Mouse (Mus musculus) thymus, postnatal 0 days (tissue): ENCODE measurements around the gene Ppp1r16b. TPM values are rescaled to one million over a fixed set of nuclear protein-coding genes. Genes with fewer than 3 reads are reported as not detected.
A peak's percentile ranks its signal among the peaks of the same experiment; 100 is the strongest.
"Not testable (repeated sequence)": the region's sequence is repeated elsewhere in the genome, so short reads cannot be mapped to it uniquely, and the experiment has no call there.

Experiments used
- DNase-seq: peaks from one replicate; pipeline ENCODE4 v3.0.0-alpha.2; 2015; ENCODE audit warnings: low spot score
- polyA plus RNA-seq: library from polyadenylated mRNA; unstranded; fragments of >200 nt; fragmentation: Nextera tagmentation; extraction: Ambion mirVana; gene quantifications from 2 replicates; pipeline ENCODE4 v1.2.1, GENCODE M21; 2015

Gene Ppp1r16b
- polyA plus RNA-seq, 1 experiment from 2014 or later: 58.3 TPM

DNA sequence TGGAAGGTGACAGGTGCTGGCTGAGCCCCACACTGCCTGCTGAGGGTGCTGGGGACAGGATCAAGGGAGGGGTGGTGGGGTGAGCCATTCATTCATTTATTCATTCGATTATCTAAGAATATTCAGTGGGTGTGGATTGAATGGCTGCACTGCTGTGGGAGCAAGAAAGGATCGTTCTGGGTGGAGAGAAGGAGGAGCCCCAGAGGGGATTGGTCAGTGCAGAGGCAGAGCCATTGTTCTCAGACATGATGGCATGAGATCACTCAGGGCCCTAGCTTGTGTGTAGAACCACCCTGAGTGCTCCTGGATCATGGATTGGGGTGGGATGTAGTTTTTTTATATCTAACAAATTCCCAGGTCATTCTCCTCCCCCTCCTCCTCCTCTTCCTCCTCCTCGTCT is 56.3 kb downstream of the Ppp1r16b start:
- DNase-seq: no peak

DNA sequence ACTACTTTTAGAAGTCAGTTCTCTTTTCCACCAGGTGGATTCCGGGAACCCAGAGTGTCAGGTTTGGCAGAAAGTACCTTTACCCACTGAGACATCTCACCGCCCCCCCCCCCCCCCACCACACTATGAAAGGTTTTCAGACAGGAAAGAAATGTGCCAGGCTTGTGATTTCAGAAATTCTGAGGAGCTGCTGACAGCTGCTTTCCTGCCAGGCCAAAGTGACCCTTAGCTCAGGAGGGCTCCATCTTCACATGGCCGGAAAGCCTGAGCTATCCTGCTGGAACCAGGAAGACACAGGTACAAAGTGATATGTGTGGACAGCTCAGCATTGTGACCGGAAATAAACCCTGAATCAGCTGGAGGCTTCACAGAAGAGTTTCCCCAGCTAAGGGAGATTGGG is 56.9 kb downstream of the Ppp1r16b start:
- peak; percentile 30 for DNase-seq

DNA sequence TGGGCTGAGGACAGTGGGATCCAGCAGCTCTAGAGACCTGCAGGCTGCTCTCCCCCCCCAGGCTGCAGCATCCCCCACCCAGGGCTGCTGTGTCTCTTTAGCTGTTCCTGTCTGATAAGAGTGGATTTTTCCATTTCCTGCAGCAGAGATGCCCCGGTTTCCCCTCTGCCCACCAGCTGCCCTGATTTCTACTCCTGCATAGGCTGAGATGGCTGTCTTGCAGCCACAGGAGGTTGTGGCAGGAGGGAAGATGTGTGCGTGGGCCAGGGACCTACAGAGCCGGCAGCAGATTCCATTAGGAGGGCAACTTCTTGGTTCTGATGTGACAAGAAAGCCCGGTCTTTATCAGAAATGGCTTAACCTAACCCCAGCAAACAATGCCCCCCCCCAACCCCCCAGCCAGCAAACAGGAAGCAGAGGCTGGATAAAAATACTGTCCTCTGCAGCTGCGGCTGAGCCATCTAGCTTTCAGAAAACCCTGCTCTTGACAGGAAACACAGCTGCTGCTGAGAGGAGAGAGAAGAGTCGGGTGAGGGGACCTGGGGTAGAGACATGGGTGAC is 57.9 kb downstream of the Ppp1r16b start:
- DNase-seq: peak; percentile 90

DNA sequence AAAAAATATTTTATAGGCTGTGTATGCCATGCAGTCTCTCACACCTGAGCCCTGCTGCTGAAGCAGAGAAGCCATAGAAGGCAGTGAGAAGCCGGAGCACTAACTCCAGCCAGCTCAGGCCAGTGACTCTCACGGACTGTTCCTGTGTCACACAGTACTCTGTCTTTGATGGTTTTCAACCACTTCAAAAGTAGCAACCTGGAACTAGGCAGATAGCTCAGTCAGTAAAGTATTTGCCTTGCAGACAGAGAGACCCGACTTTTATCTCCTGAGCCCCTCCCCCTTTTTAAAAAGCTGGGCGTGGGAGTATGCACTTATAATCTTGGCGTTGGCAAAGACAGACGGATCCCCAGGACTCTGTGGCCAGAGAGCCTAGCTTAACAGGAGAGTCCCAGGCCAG is 58.6 kb downstream of the Ppp1r16b start:
- DNase-seq: peak; percentile 68

DNA sequence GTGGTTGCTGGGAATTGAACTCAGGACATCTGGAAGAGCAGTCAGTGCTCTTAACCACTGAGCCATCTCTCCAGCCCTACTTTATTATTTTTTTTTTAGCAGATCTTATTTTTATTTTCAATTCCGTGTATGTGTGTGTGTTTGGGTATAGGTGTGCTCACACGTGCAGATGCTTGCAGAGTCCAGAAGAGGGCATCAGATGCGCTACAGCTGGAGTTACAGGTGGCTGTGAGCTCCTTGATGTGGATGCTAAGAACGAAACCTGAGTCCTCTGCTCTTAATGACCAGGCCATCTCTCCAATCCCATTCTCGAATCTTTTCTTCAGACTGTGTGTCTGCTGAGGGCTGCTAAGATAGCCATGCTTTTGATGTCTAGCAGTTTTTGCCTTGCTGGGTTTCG is 61.1 kb downstream of the Ppp1r16b start:
- DNase-seq: peak; percentile 28

DNA sequence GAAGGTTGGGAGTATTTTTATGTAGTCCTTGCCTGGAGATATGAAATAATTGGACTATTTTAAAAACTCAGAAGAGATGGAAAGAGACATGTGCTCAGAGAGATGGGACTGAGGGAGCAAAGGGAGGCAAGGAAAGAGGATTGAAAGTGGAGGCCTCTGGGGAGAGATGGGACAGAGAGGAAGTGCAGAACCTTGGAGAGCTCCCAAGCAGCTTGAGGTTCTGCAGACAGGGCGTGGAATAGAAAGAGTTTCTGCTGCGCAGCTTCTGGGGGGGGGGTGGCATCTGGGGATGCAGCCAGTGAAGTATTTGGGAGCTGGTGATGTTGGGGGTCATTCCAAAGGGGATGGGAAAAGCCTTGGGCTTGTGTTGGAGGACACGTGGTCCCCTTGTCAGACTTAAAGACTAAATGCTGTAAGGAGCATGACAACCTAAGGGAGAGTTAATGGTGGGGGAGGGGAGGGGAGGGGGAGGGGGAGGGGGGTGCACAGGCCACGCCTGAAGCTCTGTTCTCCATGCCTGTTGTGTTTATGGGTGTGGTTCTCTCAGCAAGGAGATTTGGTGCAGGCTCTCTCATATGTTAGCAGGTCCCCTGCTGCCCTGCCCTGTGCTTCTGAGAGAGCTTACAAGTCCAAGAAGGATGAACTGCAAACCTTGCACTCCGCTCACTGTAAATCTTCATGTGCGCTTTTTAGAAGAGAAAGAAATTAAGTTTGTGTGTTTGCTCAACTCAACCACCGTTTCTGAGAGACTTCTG is 63.0 kb downstream of the Ppp1r16b start:
- peak; percentile 38 for DNase-seq

DNA sequence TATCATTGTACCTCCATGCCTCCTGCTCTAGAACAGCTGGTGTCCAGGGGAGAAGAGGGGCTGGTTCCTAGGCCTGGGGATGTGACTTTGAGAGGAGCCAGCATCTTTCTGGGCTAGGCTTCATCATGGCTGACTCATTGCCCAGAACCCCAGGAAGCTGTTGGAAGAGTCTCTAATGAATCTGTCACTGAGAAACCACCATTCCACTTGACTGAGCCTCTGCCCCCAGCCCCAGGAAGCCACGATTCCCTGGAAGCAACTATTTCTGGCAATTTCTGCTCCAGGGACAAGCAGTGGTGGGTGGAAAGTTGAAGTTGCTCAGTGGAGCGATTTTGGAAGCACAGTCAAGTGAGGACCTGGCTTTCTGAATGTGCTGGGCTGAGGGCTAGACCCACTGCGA is 65.7 kb downstream of the Ppp1r16b start:
- DNase-seq: no peak

DNA sequence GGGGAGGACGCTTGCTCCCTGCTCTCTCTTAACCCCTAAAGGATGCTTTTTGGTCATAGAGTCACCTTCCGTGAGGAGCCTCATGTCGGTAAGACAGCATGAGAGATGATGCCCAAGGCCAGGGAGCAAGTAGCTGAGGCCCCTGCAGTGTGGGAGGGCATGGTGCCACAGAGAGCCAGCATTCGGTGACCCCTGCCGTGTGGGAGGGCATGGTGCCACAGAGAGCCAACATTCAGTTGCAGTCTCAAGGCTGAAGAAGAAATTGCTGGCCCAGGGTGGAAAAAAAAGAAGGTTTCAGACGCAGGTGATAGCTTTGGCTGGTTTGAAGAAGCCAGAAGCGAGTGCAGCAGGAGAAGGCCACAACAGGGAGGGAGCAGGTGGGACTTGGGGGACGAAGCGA is 67.3 kb downstream of the Ppp1r16b start:
- no peak for DNase-seq

DNA sequence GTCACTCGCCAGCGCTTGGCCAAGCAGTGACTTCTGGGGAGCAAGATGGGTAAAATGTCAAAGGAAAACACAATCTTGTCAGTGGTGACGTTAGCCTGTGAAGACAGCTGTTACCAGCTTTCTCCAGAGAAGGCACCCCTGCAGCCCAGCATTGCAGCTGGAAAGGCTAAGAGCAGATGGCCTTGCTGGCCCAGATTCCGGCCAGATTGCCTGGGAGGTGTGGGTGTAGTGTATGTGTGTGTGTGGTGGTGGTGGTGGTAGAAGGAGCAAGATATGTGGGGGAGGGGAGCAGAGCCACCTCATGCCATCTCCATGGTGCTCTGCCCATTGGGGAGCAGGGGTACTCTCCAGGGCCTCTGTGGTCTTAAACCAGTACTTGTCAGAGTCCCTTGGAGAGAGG is 67.9 kb downstream of the Ppp1r16b start:
- peak; percentile 14 for DNase-seq

DNA sequence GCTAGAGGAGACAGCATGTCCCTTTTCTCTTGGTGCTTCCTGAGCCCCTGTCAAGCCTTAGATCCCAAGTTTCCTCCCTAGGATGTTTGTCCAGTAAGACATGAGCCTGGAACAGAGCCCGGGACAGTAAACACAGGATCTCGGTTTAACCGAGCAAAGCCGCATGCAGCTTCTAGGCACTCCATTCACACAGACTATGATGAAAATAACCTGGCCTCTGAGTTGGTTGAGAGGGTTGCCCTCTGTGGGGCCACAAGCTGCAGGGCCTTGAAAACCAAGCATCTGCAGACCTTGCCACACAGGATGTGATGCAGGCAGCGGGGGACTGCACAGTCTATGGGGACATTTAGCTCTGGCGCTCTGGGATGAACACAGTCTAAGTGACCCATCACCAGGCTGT is 68.7 kb downstream of the Ppp1r16b start:
- peak; percentile 74 for DNase-seq

DNA sequence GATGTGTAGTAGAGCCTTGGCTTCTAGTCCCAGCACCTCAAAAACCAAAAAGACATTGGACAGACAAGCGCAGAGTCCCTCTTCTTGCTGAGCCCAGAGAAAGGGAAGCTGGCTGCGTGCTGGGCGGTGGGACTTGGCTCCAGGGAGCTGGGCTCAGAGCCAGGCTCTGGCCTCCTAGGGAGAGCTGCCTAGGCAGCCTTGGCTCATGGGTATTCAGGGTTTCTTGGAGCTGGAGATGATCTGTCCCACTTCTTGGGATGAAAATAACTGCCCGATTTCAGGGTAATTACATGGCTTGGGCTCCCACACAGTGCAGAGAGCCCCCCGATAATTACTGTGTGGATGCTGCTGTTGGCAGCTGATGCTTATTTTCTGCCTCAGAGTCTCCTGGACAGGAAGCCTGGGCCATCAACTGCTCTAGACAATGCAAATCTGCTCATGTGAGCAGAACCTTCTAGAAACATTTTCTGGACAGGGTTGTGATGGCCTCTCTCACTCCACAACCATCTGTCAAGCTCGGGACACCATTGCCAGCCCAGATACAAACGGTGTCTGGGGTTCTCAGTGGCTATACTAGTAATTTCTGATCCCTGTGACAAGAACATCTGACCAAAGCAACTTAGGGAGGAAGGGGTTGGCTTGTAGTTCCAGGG is 69.4 kb downstream of the Ppp1r16b start:
- no peak for DNase-seq

DNA sequence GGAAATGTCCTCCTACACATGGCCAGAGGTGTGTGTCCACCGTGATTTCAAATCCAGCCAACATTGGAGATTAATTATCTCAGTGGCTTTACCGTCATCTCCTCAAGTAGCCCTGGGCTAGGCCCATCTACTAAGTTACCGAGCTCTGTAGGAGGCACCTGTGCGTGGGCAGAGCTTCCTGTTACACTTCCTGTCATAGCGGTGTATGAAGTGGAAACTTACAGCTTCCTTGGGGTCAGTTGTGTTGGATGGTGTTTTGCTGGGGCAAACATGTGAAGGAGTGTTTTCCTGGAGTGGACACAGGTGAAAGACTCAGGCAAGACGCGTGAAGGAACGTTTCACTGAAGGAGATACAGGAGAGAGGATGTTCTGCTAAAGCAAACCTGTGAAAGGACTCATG is 70.1 kb downstream of the Ppp1r16b start:
- peak; percentile 66 for DNase-seq

DNA sequence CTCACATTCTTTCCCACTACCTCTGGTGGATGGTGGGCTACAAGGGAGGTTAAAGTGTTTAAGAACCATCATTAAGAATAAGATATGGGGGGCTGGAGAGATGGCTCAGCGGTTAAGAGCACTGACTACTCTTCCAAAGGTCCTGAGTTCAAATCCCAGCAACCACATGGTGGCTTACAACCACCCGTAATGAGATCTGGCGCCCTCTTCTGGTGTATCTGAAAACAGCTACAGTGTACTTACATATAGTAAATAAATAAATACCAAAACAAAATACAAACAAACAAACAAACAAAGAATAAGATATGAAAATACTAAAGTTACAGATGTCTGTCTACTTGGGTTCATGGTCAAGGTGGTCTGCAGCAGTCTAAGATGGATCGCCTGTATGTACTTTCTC is 71.0 kb downstream of the Ppp1r16b start:
- DNase-seq: not testable (repeated sequence)

DNA sequence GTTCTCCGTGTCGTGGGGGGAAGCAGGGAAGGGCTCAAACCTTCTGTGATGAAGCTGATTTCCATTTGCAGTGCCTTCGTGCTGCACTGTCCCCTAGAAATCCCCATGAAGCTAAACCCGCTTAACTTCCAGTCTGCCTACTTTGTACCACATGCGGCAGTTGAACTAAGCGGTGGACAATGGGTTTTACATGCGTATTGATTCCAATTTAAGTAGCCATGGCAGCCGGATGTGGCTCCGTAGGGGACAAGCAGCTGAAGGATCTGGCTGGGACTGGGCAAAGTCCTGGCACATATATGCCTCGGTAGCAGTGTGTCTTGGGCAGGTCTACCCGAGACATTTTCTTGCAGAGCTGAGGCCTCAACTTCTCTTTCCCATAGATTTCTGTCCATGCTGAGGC is 73.4 kb downstream of the Ppp1r16b start:
- no peak for DNase-seq

DNA sequence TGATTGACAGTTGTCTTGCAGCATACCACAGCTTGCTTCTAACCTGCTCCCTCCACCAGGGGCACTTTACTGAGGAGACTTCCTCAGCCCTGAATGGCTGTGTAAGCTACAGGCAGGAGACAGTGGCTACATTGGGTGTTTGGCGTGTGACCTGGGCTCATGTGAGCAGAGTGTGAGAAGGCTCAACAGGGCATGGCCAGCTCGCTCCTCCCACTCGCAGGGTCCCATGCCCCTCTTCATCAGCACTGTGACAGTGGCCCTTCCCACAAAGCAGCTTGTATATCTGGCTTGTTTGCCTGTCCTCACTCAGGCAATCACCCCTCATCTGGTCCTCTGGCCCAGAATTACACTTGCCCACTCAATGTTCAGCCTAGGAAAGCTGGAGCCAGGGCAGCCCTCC is 73.9 kb downstream of the Ppp1r16b start:
- DNase-seq: no peak

DNA sequence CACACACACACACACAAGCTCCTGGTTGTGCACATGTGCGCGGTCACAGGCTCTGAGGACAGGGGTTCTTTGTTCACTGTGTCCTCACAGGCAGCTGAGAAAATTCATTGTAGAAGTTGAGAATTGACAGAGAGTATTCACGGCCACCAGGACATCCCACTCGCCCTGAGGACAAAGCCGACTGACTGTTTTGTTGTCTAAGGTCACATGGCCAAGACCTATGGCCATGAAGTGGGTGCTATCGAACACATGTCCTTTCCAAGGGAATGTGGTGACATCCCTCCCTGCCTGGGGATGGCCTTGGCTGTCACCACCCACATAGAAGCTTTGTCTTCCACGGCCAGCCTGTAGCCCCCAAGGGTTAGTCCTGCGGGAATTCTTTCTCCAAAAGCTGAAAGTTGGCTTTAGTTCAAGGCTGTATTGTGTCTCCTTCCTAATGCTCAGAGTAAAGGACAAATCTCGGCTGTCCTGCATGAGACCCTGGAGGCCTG is 75.9 kb downstream of the Ppp1r16b start:
- no peak for DNase-seq

DNA sequence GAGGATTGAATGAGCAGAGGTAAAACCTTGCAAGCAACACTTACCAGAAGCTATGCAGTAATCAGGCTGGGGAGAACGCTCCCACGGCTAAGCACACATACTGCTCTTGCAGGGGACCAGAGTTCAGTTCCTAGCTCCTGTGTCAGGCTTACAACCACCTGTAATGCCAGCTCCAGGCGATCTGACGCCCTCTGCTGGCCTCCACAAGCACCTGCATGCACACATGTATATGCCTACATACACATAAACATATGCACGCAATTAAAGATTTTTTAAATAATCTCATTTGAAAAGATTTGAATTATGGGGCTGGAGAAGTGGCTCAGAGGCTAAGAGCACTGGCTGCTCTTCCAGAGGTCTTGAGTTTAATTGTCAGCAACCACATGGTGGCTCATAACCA is 77.2 kb downstream of the Ppp1r16b start:
- no peak for DNase-seq

DNA sequence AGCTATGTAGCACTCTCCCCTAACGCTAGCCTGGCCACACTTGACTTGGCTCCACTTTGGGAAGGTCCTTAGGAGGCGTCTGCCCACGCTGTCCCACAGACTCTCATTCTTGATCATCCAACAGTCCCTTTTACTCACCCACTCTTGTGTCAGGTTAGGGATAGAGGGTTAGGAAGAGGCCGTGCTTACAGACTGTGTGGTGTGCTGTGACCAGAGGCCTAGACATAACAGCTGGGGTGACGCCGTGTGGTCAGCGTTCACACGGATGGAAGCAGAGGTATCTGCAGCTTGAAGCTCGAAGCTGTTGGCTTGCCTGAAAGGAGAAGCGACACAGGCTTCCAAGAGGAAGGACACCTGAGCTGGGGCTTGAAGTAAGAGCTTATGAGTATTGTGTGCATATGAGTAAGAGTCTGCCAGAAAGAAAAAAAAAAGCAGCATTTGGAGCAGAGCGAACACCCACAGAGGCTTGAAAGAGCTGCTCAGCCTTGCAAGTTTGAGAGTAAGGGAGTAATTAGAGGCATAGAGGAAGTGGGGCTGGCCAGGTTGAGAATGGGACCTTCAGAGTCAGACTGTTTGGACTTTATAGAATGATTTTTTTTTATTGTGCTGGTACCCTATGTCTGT is 78.4 kb downstream of the Ppp1r16b start:
- peak; percentile 22 for DNase-seq

DNA sequence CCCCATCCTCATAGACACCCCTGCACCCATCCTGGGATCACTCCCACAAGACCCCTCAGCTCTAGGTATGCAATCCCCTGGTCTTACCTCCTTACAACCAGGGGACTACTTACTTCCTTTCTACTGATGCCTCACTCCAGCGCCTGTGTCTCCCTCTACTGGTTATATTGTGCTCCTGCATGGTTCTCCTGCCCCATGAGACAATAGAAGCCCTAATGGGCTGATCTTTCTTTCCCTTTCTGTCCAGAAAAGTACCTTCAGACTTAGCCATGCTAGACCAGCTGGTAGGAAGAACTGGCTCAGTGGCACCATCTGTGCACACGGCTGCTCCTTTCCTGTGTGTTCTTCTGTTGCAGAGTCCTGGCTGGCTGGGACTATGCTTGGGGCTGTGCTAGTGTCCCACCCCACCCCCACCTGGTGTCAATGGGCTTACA is 79.9 kb downstream of the Ppp1r16b start:
- peak; percentile 83 for DNase-seq

DNA sequence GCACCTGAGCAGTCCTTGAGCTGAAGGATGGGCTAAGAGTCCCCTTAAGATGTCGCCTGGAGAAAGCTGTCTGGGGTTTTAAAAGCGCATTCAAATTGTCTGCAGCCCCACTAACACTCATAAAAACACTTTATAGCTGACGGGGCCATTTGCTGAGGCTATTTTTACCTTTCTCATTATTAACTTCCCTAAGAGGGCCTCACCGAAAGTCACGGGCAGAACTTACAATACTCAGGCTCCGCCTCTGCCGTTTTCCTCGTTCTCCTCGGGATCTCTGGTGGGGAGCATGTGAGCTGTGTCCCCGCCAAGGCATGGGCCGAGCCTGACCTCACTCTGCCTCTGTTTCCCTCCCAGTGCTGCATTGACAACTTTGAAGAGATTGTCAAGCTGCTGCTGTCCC is 81.0 kb downstream of the Ppp1r16b start:
- no peak for DNase-seq

DNA sequence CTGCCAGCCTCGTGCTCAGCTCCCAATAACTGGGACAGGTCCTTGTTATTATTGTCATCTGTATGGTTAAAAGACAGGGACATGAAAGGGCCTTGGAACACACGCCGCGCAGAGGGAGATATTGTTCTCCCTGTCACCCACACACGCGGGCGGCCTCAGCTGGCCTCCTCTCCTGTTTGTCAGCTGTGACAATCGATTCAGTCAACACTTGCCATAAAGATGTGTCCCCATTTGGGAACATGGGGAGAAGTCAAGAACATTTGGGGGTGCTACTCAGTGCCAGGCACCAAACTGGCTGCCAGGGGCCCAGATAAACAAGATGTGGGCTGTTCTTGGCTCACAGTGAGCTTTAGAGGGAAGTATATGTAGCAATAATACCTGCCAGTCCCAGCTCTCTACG is 84.2 kb downstream of the Ppp1r16b start:
- DNase-seq: no peak

DNA sequence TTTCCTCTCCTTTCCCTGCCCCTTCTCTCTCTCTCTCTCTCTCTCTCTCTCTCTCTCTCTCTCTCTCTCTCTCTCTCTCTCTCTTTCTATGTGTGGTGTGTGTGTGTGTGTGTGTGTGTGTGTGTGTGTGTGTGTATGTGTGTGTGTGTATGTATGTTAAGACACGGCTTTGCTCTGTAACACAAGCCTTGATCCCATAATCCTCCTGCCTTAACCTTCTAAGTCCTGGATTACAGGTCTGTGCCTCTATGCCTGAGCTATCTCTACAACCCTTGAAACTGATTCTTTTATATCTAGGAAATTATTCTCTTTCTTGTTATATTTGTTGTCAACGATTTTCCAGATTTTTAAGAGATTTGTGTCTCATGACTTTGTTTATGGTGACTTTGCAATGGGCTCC is 95.0 kb downstream of the Ppp1r16b start:
- no peak for DNase-seq
